Mouse (Mus musculus): ENCODE measurements at regions not wholly inside any gene's neighbourhood (a gene's known extent, or its start where the extent isn't known, plus 50 kb on each side); places are given as distances from the start of the nearest gene placed in this dataset.

DNA sequence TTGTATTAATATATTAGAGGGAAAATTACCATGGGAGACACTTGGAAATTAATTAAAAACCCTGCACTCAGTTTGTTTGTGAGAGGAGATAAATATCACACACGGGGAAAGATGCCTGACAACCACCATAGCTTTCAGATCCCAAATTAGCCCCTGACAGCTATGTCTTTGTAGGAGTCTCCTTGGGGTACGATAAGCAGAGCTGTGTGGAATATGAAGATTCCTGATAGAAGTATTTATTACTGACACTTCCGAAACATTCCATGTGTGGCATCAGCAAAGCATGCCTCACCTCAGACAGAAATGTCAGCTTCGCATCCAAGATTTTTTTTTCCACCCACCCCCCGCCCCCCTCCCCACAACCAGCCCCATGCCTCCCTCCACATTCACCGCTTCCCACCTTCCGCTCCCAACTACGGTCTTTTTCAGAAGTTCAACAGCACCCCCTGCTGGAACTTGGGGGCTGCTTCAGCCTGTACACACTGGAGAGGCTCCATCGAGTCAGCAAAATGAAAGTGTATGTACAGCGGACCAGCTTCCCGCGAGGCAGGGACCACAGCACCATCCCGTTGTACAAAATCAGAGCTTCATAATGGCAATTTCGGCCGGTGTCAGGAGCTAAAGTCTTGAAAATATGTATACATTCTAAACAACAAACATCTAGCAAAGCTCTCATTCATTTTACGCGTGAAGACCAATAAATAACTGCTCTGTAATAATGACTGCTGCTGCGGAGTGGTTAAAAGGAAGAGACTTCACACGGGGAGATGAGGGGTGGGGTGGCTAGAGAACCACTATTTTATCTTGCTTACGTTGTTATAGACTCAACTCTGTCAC, 66.7 kb downstream of the Rwdd3 start:
- peak; percentile 90 for DNase-seq (ENCODE audit: low read depth, low spot score)

DNA sequence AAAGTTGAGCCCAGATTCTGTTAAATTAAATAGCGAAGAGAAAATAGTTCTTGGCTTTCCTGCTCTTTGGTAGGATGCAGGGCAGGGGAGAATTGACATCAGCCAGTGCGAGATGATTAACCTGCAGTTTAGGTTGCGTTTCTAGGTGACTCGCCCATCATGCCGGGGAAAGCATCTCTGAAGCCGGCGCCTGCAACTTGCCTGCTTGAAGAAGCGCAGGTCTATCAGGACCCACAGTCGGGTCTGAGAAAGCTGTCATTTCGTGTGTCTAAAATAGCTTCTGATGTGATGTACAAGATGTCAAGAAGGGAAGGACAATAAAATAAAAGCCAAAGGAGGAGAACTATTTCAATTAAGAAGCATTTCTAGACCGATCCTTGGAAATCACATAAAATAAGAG, 68.6 kb downstream of the Rwdd3 start:
- DNase-seq (ENCODE audit: low read depth, low spot score): no peak

DNA sequence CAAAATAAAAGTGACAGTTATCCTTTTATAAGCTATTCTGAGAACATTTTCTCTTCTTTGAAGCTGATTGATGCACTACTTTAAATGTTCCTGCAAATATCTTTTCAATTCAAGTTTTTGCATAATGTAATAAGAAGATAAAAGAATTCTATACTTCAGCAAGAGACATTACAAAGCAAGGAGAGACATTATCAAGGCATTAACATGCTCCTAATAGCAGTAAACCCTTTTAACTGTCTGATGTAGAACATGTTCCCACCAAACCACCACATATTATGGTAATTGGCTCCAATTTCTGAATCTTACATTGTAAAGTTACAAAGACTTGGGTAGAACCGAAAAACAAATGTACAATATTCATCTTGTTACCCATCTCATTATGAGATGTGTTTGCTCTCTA, 69.4 kb downstream of the Rwdd3 start:
- DNase-seq (ENCODE audit: low read depth, low spot score): no peak

DNA sequence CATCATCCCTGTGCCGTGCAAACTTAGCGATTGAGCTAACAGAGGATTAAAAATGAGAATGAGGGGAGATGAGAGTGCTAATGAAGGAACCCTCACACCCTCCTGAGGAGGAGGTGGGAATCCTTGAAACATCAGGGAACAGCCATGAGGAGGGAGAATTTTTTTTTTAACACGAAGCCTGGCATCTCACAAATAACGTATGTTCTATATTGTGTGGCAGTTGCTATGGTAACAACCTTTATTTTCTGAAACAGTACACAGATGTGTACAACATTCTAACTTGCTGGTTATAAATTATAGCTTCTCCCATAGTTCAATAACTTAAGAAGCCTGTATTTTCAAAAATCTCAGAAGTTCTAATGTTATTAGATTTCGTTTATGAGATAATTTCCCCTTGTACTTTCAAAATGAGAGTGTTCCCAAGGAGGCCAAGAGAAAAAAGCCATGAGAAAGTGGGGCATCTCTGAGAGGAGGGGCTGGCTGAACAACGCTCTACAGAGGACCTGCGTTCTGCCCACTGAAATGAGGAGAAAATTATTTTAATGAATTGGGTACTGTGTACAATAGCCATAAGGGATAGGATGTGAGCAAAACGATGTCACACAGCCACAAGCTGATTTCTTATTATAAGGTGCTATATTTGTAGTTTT, 71.2 kb downstream of the Rwdd3 start:
- DNase-seq (ENCODE audit: low read depth, low spot score): no peak

DNA sequence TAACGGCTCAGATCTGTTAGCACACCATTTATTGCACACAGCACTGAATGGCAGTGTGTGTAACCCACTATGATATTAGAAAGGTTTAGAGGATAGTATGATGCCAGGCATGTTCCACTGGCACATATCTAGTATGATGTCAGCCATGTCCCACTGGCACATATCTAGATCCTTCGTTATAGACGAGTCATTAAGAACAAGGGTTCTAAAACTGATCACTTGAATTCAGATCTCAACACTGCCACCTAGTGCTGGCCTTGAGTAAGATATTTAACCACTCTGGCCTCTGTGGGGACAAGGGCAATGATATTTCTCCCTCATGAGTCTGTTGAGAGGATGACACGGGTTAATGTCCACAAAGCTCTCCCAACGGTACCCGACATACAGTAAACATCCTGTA, 78.0 kb downstream of the Rwdd3 start:
- peak; percentile 47 for DNase-seq (ENCODE audit: low read depth, low spot score)

DNA sequence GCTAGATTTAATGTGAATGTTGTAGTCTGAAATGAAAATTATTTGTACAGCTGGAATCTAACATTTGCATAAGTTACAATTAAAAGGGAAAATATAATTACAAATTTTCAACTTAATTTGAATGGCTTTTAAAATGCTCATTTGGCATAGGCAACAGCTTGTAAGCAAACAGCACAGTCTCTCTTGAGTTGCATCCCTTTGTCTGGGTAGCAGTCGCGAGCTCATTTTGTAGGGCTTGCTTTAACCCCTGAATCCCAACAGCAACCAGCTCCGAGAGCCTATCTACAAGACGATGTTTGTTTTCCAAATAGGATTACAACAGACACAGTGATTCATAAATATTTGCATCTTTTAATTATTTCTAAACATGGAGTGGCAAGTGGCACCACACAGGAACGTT, 82.8 kb downstream of the Rwdd3 start:
- DNase-seq (ENCODE audit: low read depth, low spot score): no peak

DNA sequence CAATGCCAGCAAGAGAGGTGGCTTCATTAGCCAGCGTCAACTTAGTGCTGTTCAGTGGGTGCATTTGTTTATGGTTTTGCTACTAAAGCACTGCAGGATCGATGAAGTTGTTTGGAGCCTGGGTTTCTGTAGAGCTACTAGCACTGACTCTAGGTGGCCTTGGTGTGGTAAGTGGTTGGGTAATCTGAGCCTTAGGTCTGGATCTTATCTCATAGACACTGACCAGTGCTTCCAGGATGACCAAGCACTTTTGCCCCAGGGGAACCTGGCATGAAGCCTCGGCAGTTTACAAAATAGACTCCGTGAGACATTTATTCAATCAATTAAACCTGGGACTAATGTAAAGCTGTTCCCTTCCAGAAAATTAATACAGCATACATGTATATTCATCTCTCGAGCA, 102.8 kb downstream of the Rwdd3 start:
- DNase-seq (ENCODE audit: low read depth, low spot score): no peak

DNA sequence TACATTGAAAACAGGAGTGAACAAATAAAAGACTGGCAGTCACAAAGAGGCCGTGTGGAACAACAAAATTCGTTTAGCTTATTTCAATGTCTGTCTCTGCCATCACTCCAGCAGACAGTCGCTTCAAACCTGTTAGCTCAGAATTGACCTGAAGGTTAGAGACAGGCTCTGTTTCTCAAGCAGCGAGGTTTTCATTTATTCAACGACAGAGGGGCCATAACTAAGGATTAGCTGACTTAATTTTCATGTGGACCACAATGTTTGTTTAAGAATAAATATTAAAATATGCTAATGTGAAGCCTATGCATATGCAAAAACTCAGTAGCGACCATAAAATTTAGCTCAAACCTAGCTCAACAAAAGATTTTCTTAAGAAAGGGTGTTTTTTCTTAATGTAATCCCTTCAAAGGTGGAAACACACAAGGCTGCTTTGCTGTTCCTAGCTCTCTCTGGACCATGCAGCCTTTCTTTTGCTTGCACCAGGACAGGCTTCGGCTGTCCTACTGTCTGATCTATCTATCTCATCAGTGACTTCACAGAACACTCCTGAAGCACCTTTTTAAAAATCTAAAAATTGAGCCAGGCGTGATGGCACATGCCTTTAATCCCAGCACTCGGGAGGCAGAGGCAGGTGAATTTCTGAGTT, 135.5 kb downstream of the Rwdd3 start:
- DNase-seq (ENCODE audit: low read depth, low spot score): no peak

DNA sequence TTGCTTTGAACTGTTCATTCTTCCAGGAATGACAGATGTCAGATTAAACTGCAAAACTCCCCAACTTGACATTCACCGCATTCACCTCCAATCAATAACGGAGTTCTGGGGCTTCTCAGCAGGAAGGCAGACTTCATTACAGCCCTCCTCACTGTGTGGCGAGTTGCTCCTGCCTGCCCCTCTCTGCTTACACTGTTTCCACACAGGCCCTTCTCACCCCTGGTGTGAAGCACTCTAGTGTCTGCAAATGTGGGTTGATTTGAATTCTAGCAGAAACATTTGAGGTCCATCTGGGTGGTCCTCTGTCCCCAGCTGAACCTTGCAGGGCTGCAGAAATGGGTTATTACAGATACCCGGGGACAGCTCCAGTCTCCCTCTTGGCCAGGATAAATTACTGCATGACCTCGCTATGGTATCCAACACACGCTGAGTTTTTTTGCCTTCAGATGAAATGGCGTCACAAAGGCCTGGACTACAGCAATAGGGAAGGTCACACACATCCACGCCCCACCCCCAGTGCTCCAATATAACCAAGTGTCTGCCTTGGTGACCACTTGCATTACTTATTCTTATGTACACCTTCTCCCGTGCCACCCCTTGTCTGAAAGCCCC, 145.8 kb downstream of the Rwdd3 start:
- peak; percentile 47 for DNase-seq (ENCODE audit: low read depth, low spot score)

DNA sequence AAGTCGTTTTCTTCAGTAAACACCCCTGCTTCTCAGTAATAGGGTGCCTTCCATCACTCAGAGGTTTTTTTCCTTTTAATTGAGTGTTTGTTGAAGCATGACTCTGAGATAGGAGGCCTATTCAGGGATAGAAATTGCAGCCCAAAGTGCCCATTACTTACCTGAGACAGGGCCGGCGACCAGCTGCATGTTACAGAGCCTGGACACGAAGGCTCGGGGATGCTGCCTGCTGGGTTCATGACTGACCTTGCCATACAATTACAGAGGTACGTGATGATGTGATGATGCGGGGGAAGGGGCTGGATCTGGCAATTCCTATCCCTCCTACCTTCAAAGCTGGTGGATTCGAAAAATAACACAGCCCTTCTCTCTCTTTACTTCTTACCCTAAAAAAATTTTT, 146.7 kb downstream of the Rwdd3 start:
- DNase-seq (ENCODE audit: low read depth, low spot score): no peak

DNA sequence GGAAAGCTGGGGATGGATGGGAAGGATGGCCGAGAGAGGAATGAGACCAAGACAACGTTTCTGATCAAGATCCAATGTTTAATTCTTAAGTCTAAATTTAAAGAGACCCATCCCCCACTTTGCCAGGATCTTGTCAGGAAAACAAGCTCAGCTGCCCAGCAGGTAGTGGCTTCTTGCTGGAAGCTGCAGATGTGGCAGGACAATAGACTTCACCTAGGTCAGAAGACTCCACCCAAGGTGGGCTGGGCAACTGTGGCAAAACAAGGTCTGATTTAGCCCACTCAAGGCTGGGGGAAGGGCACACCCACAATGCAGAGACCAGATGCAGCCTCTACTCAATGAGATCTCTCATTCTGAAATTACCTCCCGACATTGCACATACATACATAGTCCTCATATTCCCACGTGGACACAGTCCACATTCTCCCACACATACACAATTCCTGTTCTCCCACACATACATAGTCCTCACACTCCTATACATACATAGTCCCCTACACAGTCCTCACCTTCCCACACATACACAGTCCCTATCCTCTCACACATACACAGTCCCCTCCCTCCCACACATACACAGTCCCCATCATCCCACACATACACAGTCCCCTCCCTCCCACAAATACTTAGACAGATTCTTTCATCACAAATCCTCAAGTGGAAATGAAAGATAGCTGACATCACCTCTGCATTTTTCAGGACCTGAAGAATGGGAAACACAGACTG, 150.2 kb downstream of the Rwdd3 start:
- DNase-seq (ENCODE audit: low read depth, low spot score): no peak

DNA sequence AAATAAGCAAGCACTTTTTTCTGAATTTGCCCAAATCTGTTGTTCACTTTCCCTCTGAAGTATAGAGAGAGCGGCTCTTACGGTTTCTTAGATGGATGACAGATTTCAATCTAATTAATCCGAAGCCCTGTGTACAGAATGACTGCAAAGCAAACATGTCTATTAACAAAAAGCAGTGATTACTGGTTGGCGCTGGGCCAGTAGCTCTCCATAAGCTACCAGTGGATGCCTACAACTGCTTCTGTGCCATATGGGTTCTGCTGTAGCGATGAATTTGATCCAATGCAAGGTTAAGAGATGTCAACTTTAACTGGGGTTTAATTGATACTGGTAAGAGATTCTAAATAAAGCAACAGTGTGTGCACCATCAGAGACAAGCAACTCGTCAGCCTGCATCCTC, 162.3 kb downstream of the Rwdd3 start:
- no peak for DNase-seq (ENCODE audit: low read depth, low spot score)

DNA sequence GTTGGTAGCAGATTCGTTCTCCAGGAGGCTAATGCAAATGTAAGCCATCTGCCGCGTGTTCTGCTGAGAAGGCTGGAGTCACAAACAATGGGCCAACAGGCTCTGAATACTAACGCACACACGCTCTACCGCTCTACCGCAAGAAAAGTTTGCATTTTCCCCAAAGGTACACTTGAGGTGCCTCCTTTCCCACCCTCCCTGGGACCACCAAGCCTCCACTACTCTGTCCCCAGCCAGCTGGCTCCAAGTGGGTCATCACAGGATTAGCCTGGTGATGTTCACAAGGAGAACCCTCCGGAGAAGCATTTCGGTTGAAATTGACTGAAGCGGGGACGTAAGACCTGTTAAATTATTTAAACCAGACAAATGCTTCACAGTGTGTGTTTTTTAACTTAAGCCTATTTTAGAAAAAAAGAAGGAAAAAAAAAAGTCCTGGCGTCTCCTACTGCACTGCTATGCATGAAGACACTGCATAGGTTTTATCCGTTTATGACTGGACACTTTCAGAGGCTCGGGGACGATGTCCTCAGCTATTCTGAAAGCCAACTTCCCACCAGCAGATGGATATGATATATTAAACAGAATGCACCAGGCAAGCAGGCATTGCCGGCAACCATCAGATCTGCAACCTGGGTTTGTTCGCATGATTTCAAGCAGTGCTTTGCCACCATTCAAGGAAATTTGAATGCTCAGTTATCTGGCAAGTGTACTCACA, 187.8 kb downstream of the Rwdd3 start:
- DNase-seq (ENCODE audit: low read depth, low spot score): peak; percentile 15

DNA sequence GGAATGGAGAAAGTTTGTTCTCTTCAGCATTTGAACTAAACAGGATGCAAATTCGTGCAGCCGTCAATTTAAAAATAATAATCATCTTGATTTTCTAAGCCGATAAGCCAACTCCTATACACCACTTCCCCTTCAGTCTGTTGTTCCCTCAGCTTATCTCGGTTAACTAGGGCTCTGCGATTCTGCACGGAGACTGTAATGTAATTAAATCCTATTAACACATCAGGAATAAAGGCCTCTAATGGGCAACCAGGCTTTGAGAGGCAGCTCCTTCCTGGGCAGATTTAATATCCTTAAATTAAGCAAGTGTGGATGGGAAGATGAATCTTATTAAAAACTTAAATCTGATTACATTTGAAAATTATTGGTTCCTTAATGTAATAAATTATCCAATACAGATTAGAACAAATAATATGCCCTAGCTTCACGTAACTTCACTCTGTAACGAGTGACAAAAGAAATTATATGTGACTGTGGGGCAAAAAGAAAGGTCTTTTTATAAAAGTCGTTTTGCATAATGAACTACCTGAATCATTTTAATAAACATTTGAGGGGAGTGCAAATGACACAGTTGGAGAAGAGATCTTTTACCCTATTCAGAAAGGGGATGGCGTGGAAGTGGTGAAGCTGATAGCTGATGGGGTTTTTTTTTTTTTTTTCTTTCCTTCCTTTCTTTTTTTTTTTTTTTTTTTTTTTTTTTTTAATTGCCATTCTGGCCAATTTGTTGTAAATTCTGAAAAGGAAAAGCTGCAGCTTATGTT, 188.5 kb downstream of the Rwdd3 start:
- DNase-seq (ENCODE audit: low read depth, low spot score): no peak

DNA sequence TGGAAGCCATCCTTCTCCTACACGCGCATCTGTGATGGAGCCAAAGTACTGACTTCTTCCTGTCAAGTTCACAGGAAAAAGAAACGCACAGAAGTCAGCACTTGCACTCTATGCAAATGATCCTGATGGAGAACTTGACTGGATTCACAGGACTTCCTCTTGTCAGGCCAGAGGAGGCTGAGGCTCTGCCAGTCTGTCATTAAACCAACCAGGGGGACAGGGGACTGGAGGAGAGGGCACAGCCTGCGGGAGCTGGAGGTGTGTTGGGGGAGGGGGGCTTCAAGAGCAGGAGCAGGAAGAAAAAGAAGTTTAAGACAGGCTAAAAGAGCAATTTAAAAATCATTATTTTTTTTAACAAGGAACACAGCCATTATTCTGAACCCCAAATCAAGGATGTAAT, 189.3 kb downstream of the Rwdd3 start:
- DNase-seq (ENCODE audit: low read depth, low spot score): no peak

DNA sequence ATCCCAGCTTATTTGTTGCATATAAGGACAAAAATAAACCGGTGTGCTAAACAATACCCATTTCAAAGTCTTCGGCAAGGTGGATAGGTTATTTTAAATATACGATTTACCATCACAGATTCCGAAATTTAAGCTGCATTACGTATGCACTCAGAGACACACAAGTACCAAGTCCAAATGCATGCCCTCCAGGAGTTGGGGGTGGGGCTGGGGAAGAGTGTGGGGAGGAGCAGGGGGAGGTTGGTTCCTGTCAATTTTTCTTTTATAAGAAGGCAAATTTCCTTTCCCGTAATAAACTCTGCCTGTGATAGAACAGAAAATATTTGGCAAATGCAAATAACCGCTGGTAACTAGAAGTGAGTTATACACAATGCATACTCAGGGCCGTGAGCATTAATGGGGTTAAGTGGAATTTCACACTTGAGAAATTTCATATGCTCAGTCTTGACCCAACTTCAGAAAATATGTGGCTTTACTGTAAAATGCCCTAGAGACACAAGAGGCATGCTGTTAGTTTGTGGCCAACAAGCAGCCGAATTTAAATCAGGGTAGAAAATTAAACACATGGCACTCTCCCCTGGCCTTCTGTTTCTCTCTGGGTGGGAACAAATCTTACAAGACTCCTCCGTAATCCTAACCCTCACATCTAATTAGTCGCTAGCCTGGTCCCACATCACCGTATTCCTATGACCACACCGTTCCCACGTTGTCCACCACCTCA, 200.6 kb downstream of the Rwdd3 start:
- no peak for DNase-seq (ENCODE audit: low read depth, low spot score)

DNA sequence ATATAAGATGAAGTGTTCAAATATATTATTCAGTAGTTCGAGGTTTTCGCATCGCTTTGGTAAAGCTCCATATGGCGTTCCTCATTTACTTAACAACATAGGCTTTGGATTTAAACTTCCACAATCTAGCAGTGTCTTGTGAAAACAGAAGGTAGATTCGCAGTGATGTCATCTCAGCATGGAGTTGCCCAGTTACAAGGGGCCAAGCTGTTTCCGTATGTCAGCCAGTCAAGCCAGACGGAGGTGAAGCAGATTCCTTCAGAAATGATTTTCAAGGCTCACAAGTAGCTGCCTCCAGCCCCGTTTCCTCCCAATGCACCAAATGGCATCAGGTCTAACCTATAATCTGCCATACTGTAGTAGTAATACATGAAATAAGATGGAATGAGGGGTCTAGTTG, 224.6 kb downstream of the Rwdd3 start:
- DNase-seq (ENCODE audit: low read depth, low spot score): no peak

DNA sequence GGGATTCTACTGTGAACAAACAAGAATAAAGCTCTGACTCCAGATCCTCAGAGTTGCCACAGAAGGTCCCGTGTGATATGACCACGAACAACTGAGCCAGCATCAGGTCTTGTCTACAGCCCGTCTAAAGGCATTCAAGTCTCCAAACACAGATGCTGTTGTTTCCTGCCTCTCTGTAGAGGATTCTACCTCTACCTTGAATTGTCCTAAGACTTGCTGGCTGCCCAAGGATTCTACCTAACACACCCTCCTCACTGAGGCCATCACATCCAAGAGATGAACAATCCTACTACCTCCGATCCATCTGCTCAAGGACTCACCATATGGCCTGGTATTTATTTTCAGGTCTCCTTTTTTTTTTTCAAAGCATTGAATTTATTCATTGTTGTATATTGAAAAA, 237.1 kb downstream of the Rwdd3 start:
- no peak for DNase-seq (ENCODE audit: low read depth, low spot score)

DNA sequence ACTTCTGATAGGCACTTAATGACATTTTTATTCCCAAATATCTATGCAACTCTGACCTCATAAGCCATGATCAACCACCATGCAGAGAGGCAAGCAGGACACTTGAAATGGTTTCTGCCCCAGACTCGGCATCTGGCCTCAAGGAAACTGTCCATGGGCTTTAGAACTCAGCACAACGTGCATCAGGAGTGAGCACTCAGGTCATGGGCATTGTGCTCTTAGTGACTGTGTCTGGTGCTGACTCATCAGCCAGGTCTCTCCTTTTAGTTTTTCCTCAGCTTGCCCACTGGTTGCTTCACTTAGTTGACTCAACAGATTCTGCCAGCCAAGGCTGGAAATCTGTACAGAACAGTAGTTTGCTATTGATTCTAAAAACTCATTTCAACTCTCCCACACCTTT, 251.1 kb downstream of the Rwdd3 start:
- DNase-seq (ENCODE audit: low read depth, low spot score): no peak

DNA sequence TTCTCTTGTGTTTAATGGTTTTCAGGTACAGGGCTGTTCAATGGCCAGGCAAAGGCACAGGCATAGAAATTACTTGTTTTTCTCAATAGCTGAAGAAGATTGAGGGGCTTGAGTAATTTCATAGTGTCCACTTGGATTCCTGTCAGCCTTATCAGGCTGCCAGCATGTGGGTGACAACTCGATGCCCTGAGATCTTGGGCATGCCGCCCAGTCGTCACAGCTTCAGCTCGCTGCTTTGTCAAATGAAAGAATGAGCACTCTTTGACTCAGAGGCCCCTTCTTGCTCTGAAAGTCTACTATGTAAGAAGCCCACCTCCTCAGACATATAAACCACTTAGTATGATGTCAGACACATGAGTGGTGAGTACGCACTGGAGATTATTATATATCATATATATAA, 272.6 kb downstream of the Rwdd3 start:
- no peak for DNase-seq (ENCODE audit: low read depth, low spot score)

Data from mesoderm, embryonic 11.5 days (tissue).